Mouse (Mus musculus): ENCODE results near the gene Naa20. TPM values are rescaled to one million over a fixed set of nuclear protein-coding genes. Genes with fewer than 3 reads are reported as not detected.

Gene Naa20
- polyA plus RNA-seq, 1 experiment from 2014 or later, result 188 TPM

DNA sequence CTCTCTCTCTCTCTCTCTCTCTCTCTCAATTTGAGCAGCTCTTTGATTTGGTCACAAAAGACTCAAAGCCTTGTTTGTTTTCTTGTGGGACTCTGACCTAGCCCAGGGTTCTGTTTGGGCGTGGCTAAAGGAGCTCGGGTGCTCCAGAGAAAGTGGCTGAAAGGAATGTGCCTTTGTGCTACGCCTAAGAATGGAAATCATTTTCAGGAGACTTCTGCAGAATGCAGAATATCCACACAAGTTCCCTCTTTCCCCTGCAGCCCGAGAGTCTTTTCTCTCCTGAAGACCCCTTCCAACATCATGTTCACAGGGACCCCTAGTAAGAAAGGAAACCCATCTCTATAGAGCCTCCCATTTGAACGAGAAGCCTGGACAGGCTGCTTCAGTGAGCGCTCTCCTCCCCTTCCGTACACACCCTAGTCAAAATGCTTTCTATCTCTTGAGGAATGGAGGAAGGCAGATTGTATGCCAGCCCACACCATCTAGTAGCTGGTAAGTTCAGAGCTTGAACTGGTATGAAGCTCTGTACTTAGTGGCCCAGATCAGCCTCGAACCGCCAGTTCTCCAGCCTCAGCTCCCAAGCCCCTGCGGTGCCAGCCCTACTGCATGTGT lies 39.6 kb upstream of the Naa20 start:
- Histone ChIP-seq H3K27ac (ENCODE audit: low read depth) (peak overlapping the region; percentile 98), H3K9me3 (ENCODE audit: low read depth, low read length) (no peaks in the 10 kb centered on the region), H3K27me3 (ENCODE audit: insufficient read depth, low read length) (no peaks in the 10 kb centered on the region), H3K4me1 (ENCODE audit: insufficient read depth) (peaks cover 20% of the 10 kb centered on the region), H3K36me3 (ENCODE audit: insufficient read depth) (peaks cover 8% of the 10 kb centered on the region; the same call in 1 of the 2 replicates), H3K9ac (peak overlapping the region; percentile 58), H3K4me2 (peak overlapping the region; percentile 77), H3K4me3 (ENCODE audit: low read depth, low read length) (peak overlapping the region; percentile 49)
- no peak for ATAC-seq (ENCODE audit: insufficient read depth)
- 33% methylated on average over 10 of the region's 10 CpGs for WGBS
- TF ChIP-seq CTCF (IDR thresholded peaks at IDR 0.05; ENCODE audit: low read depth), result no peak
- peak; percentile 73 for DNase-seq

- no peaks in the 10 kb centered on the region for H3K27me3 ChIP-seq (ENCODE audit: insufficient read depth, low read length)
- H3K4me3 ChIP-seq (ENCODE audit: low read depth, low read length), result no peak overlapping the region
- DNase-seq (no peak), ATAC-seq (ENCODE audit: insufficient read depth) (no peak)
- H3K9ac ChIP-seq, result no peak overlapping the region
- 84% methylated on average over 3 of the region's 3 CpGs for WGBS
- H3K4me1 ChIP-seq (ENCODE audit: insufficient read depth), result peaks cover 5% of the 10 kb centered on the region
- TF ChIP-seq CTCF (IDR thresholded peaks at IDR 0.05; ENCODE audit: low read depth), result no peak
- no peak overlapping the region for H3K27ac ChIP-seq (ENCODE audit: low read depth)
- no peaks in the 10 kb centered on the region for H3K9me3 ChIP-seq (ENCODE audit: low read depth, low read length)
- H3K4me2 ChIP-seq, result no peak overlapping the region
- peaks cover 13% of the 10 kb centered on the region; the same call in 1 of the 2 replicates for H3K36me3 ChIP-seq (ENCODE audit: insufficient read depth)
Observed at GRCm38 (mm10) chr2:145865344-145865743, 36.6 kb upstream of the Naa20 start.

- 95% methylated on average over 3 of the region's 3 CpGs for WGBS
- TF ChIP-seq CTCF (IDR thresholded peaks at IDR 0.05; ENCODE audit: low read depth), result no peak
- no peak overlapping the region for H3K9ac ChIP-seq
Observed at GRCm38 (mm10) chr2:145866238-145866637, 35.7 kb upstream of the Naa20 start.

DNA sequence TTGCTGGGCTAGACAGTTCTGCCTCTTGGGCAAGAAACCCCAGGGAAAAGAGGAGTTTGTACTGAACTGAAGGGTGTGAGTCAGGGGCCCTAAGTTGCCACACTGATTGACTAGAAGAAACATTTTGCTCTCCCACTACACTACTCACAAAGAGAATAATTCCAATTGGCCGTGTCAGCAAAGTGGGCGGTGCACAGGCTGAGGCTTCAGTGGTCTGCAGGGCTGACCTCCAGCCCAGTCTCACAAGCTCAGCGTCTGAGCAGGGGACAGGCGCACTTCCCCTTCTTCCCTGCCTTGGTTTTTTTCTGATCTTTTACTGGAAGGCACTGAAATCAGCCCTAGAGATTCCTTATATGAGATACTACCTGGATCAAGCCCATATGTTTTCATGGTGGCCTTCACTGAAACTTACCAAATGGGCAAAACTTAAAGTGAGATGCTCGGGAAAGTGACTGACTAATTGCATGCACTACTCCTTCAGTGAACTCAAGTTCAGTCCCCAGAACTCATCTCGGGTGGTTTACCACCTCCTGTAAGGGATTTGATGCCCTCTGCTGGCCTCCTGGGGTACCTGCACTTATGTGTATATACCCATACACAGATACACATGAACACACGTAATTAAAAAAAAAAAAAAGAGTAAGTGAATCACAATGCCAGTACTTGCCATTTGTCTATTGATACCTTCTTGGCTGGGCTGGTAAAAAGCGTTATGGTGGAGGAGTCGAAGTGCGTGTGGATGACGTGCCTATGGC lies 35.0 kb upstream of the Naa20 start:
- no peaks in the 10 kb centered on the region for H3K9me3 ChIP-seq (ENCODE audit: low read depth, low read length)
- no peak overlapping the region for H3K4me3 ChIP-seq (ENCODE audit: low read depth, low read length)
- no peaks in the 10 kb centered on the region; the same call in 1 of the 2 replicates for H3K4me1 ChIP-seq (ENCODE audit: insufficient read depth)
- H3K27ac ChIP-seq (ENCODE audit: low read depth), result no peak overlapping the region
- DNase-seq (no peak), ATAC-seq (ENCODE audit: insufficient read depth) (no peak)
- H3K27me3 ChIP-seq (ENCODE audit: insufficient read depth, low read length), result no peaks in the 10 kb centered on the region
- H3K9ac ChIP-seq, result no peak overlapping the region
- TF ChIP-seq CTCF (IDR thresholded peaks at IDR 0.05; ENCODE audit: low read depth), result no peak
- 94% methylated on average over 11 of the region's 11 CpGs for whole genome bisulfite sequencing
- no peak overlapping the region for H3K4me2 ChIP-seq
- peaks cover 13% of the 10 kb centered on the region; the same call in 1 of the 2 replicates for H3K36me3 ChIP-seq (ENCODE audit: insufficient read depth)

More at GRCm38 (mm10) chr2:145866238-145866637, 35.7 kb upstream of the Naa20 start:
- Histone ChIP-seq H3K9me3 (ENCODE audit: low read depth, low read length) (no peaks in the 10 kb centered on the region), H3K4me1 (ENCODE audit: insufficient read depth) (peaks cover 3% of the 10 kb centered on the region; the same call in 1 of the 2 replicates), H3K4me3 (ENCODE audit: low read depth, low read length) (no peak overlapping the region), H3K27me3 (ENCODE audit: insufficient read depth, low read length) (no peaks in the 10 kb centered on the region), H3K36me3 (ENCODE audit: insufficient read depth) (peaks cover 13% of the 10 kb centered on the region; the same call in 1 of the 2 replicates), H3K27ac (ENCODE audit: low read depth) (no peak overlapping the region), H3K4me2 (no peak overlapping the region)
- DNase-seq (no peak), ATAC-seq (ENCODE audit: insufficient read depth) (no peak)

DNA sequence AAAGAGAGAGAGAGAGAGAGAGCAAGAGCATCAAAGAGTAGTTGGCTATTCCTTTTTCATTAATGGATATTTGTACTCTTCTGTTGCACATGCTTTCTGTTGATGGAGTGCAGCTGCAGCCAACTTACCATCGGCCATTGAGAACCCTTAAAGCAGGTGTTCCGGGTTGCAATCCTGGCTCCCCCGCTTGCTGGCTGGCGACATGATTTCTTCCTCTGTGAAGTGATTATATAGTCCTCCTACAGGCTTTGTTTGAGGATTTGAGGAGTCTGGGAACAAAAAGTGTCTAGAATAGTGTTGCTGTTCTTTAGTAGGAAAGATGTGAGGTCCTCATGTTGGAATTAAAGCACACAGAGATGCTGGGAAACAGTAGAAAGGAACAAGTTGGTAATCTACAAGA lies 30.6 kb upstream of the Naa20 start:
- Histone ChIP-seq H3K36me3 (ENCODE audit: insufficient read depth) (peaks cover 9% of the 10 kb centered on the region; the same call in 1 of the 2 replicates), H3K4me1 (ENCODE audit: insufficient read depth) (no peaks in the 10 kb centered on the region), H3K27ac (ENCODE audit: low read depth) (no peak overlapping the region), H3K27me3 (ENCODE audit: insufficient read depth, low read length) (no peaks in the 10 kb centered on the region), H3K9ac (no peak overlapping the region), H3K4me2 (no peak overlapping the region), H3K4me3 (ENCODE audit: low read depth, low read length) (no peak overlapping the region), H3K9me3 (ENCODE audit: low read depth, low read length) (no peaks in the 10 kb centered on the region)
- WGBS, result 79% methylated on average over 4 of the region's 4 CpGs
- TF ChIP-seq CTCF (IDR thresholded peaks at IDR 0.05; ENCODE audit: low read depth), result no peak
- no peak for ATAC-seq (ENCODE audit: insufficient read depth)
- DNase-seq, result no peak

DNA sequence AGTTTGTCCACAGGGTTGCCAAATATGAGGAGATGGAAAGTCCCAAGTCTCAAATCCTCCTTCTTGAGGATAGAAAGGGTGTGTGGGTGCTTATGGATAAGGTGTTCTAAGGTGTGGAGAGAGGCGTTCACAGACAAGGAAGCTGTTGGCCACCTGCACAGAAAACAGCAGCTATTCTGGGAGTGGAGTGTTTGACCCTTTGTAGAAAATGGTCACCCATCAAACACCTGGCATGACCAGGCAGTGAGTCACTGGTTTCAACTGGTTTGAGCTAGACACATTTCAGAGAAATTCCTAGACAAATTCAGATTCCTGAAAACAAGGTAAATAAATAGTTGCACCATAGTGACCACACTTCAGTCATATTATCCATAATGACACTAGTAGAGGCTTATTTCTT lies 29.8 kb upstream of the Naa20 start:
- Histone ChIP-seq H3K4me1 (ENCODE audit: insufficient read depth) (no peaks in the 10 kb centered on the region), H3K36me3 (ENCODE audit: insufficient read depth) (peaks cover 17% of the 10 kb centered on the region), H3K9me3 (ENCODE audit: low read depth, low read length) (no peaks in the 10 kb centered on the region), H3K4me3 (ENCODE audit: low read depth, low read length) (no peak overlapping the region), H3K27ac (ENCODE audit: low read depth) (no peak overlapping the region), H3K4me2 (no peak overlapping the region), H3K9ac (no peak overlapping the region), H3K27me3 (ENCODE audit: insufficient read depth, low read length) (no peaks in the 10 kb centered on the region)
- no peak for ATAC-seq (ENCODE audit: insufficient read depth)
- no peak for DNase-seq
- no peak for TF ChIP-seq CTCF (IDR thresholded peaks at IDR 0.05; ENCODE audit: low read depth)
- 73% methylated on average over 1 of the region's 1 CpGs for WGBS

- WGBS, result 72% methylated on average over 1 of the region's 1 CpGs
- no peak overlapping the region for H3K4me2 ChIP-seq
- no peak overlapping the region for H3K9ac ChIP-seq
- peaks cover 28% of the 10 kb centered on the region for H3K36me3 ChIP-seq (ENCODE audit: insufficient read depth)
- ATAC-seq (ENCODE audit: insufficient read depth) (no peak), DNase-seq (no peak)
- H3K4me3 ChIP-seq (ENCODE audit: low read depth, low read length), result no peak overlapping the region
- no peaks in the 10 kb centered on the region for H3K4me1 ChIP-seq (ENCODE audit: insufficient read depth)
- no peak for TF ChIP-seq CTCF (IDR thresholded peaks at IDR 0.05; ENCODE audit: low read depth)
- H3K27ac ChIP-seq (ENCODE audit: low read depth), result no peak overlapping the region
- no peaks in the 10 kb centered on the region for H3K9me3 ChIP-seq (ENCODE audit: low read depth, low read length)
- no peaks in the 10 kb centered on the region for H3K27me3 ChIP-seq (ENCODE audit: insufficient read depth, low read length)
Observed at GRCm38 (mm10) chr2:145873953-145874352, 27.9 kb upstream of the Naa20 start.

All from lung, embryonic 14.5 days (tissue).